Mouse (Mus musculus) kidney, adult 9 months (tissue): ENCODE data around the gene Fmr1nb.
"Not testable (repeated sequence)": the region's sequence is repeated elsewhere in the genome, so short reads cannot be mapped to it uniquely, and the experiment has no call there.

ENCODE experiments used
- DNase-seq: peaks from one replicate; pipeline ENCODE4 v3.0.0; 2022

The Fmr1nb gene

GRCm38 (mm10) chrX:68761606-68762005 lies at the start of gene Fmr1nb:
Gene Fmr1nb, plus strand, starts transcription at chrX:68761839.
- no peak for DNase-seq

DNA sequence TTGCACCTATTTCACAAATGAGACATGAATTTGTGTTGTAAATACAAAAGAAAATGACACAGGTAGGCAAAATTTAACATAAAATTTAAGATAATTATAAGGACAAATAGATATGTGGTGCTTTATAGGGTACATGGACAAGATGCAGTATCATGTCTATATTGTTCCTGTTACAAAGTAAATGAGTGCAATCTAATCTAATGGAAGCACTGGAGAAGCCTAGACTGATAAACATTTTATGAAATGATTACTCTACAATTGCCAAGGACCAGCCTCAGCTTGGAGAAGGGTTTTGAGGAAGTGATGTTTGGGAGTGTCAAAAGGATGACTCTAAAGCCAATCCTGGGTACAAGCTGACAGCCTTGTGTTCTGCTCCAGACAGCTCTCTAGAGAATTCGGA lies 24.7 kb upstream of the Fmr1nb start:
- DNase-seq: no peak

DNA sequence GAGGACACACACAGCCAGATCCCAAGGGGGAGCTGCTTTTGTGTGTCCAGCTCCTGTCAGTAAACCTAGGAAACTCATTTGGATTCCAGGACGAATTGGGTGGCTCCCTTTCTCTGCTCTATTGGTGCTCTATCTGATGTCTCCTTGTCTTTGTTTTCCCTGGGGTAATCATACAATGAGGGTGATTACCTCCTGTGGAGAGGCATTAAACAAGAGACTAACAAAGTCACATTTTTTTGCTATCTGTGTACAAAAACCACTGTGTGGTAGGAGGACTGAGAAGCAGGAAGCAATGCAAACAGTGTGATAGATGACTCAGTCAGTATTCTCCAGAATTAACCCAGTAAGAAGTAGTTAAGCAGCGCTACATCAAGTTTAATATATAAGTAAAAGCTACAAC lies 21.6 kb upstream of the Fmr1nb start:
- DNase-seq: no peak

DNA sequence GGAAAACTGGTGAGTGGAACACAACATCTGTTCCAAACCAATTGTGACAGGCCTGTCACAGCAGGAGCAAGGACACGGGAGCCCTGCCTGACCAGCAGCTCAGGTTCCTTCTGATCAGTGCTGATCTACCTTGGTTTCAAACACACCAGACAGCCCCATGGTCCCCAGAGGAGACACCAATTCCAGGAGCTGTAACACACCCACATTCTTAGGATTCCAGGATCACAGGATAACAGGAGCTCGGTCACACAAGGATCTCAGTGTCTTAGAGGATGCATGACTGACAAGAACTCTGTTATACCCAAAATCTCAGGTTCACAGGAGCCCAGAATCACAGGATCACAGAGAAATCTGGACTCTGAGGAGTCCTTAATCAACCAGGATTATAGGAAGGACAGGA lies 58.8 kb downstream of the Fmr1nb start:
- DNase-seq: not testable (repeated sequence)

- DNase-seq: not testable (repeated sequence)
These were observed 59.4 kb downstream of the Fmr1nb start, which contains the start of gene Gm14698 for GRCm38 (mm10) chrX:68821059-68821458. Gene Gm14698, plus strand, starts transcription at chrX:68821093.

GRCm38 (mm10) chrX:68839548-68840444 lies 78.2 kb downstream of the Fmr1nb start:
- peak; percentile 3 for DNase-seq
